Mouse (Mus musculus): ENCODE results near the gene Gas2l1. TPM values are rescaled to one million over a fixed set of nuclear protein-coding genes. Genes with fewer than 3 reads are reported as not detected.

Gene Gas2l1
- total and polyA plus RNA-seq, 2 experiments from 2014 or later = 11.5 to 28.5 TPM

GRCm38 (mm10) chr11:5101641-5102040, 36.5 kb upstream of the Gas2l1 start:
- no peak overlapping the region for H3K4me3 ChIP-seq (ENCODE audit: low read depth, low read length)
- H3K36me3 ChIP-seq (replicated peaks; ENCODE audit: control insufficient read depth, insufficient read depth, low read length) = peaks cover 24% of the 10 kb centered on the region; the same call in 1 of the 2 replicates
- no peak overlapping the region for H3K4me2 ChIP-seq (ENCODE audit: low read depth, low read length)
- no peaks in the 10 kb centered on the region for H3K27me3 ChIP-seq (ENCODE audit: control insufficient read depth, insufficient read depth, low read length)
- no peak overlapping the region for H3K27ac ChIP-seq (ENCODE audit: low read depth)
- H3K4me1 ChIP-seq (ENCODE audit: control insufficient read depth, insufficient read depth) = peaks cover 18% of the 10 kb centered on the region
- 79% methylated on average over 6 of the region's 6 CpGs for WGBS
- H3K9ac ChIP-seq (replicated peaks; ENCODE audit: low read depth, low read length) = no peak overlapping the region
- TF ChIP-seq CTCF (IDR thresholded peaks at IDR 0.05; ENCODE audit: low read depth) (no peak), EP300 (IDR thresholded peaks at IDR 0.05; ENCODE audit: low read depth) (no peak)
- DNase-seq (ENCODE audit: low spot score) = no peak
- ATAC-seq (ENCODE audit: insufficient read depth, low read depth) = no peak
- H3K9me3 ChIP-seq (replicated peaks; ENCODE audit: control insufficient read depth, low read length) = no peaks in the 10 kb centered on the region

DNA sequence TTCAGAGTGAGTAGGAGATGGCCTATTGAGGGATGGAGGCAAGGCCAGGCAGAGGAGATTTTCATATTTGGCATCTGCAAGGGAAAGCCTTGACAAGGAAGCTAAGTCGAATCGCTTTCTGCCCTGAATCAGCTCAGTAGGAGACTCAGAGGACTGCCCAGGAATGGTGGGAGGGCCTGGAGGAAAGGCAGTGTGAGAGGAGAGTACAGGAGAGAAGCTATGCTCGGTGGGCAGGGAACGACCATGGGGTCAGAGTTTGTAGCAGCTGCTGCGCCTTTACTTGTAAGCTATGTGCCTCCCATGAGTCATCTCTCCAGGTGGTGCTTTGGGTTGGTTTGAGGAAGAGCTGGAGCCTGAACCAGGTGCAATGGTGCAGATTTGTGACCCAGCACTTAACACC, 35.7 kb upstream of the Gas2l1 start:
- peaks cover 24% of the 10 kb centered on the region; the same call in 1 of the 2 replicates for H3K36me3 ChIP-seq (replicated peaks; ENCODE audit: control insufficient read depth, insufficient read depth, low read length)
- peaks cover 26% of the 10 kb centered on the region for H3K4me1 ChIP-seq (ENCODE audit: control insufficient read depth, insufficient read depth)
- no peaks in the 10 kb centered on the region for H3K27me3 ChIP-seq (ENCODE audit: control insufficient read depth, insufficient read depth, low read length)
- H3K4me3 ChIP-seq (ENCODE audit: low read depth, low read length) = peak overlapping the region; percentile 95; the same call in 1 of the 2 replicates
- H3K9me3 ChIP-seq (replicated peaks; ENCODE audit: control insufficient read depth, low read length) = no peaks in the 10 kb centered on the region
- ATAC-seq (ENCODE audit: insufficient read depth, low read depth) = no peak
- H3K9ac ChIP-seq (replicated peaks; ENCODE audit: low read depth, low read length) = peak overlapping the region; percentile 96; the same call in 1 of the 2 replicates
- TF ChIP-seq EP300 (IDR thresholded peaks at IDR 0.05; ENCODE audit: low read depth) = no peak
- H3K4me2 ChIP-seq (ENCODE audit: low read depth, low read length) = peak overlapping the region; percentile 67
- DNase-seq (ENCODE audit: low spot score) = no peak
- H3K27ac ChIP-seq (ENCODE audit: low read depth) = no peak overlapping the region
- WGBS = 58% methylated on average over 5 of the region's 5 CpGs

DNA sequence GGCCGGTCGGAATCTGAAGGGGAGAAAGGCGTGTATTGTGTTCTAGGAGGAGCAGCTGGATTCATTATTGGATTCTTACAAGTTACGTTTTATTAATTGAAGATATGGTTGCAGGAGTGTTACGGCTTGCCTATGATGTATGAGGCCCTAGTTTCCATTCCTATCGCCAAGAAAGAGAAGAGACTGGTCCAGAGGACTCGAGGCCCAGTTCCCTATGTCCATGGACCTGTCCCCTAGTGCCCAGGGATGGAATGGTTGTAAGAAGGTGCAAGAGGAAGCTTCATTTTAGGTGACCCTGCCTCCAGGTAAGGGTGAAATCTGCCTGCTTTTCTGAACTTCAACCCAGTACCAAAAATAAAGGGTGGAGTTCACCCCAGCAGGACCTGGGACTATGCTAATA, 35.2 kb upstream of the Gas2l1 start:
- Histone ChIP-seq H3K27ac (ENCODE audit: low read depth) (peak overlapping the region; percentile 95), H3K9me3 (replicated peaks; ENCODE audit: control insufficient read depth, low read length) (no peaks in the 10 kb centered on the region), H3K27me3 (ENCODE audit: control insufficient read depth, insufficient read depth, low read length) (no peaks in the 10 kb centered on the region), H3K36me3 (replicated peaks; ENCODE audit: control insufficient read depth, insufficient read depth, low read length) (peaks cover 24% of the 10 kb centered on the region; the same call in 1 of the 2 replicates), H3K4me1 (ENCODE audit: control insufficient read depth, insufficient read depth) (peaks cover 28% of the 10 kb centered on the region), H3K9ac (replicated peaks; ENCODE audit: low read depth, low read length) (peak overlapping the region; percentile 96), H3K4me2 (ENCODE audit: low read depth, low read length) (peak overlapping the region; percentile 67), H3K4me3 (ENCODE audit: low read depth, low read length) (peak overlapping the region; percentile 95)
- TF ChIP-seq EP300 (IDR thresholded peaks at IDR 0.05; ENCODE audit: low read depth) (no peak), CTCF (IDR thresholded peaks at IDR 0.05; ENCODE audit: low read depth) (no peak)
- ATAC-seq (ENCODE audit: insufficient read depth, low read depth) (no peak), DNase-seq (ENCODE audit: low spot score) (no peak)
- WGBS = under 1% methylated on average over 7 of the region's 7 CpGs

DNA sequence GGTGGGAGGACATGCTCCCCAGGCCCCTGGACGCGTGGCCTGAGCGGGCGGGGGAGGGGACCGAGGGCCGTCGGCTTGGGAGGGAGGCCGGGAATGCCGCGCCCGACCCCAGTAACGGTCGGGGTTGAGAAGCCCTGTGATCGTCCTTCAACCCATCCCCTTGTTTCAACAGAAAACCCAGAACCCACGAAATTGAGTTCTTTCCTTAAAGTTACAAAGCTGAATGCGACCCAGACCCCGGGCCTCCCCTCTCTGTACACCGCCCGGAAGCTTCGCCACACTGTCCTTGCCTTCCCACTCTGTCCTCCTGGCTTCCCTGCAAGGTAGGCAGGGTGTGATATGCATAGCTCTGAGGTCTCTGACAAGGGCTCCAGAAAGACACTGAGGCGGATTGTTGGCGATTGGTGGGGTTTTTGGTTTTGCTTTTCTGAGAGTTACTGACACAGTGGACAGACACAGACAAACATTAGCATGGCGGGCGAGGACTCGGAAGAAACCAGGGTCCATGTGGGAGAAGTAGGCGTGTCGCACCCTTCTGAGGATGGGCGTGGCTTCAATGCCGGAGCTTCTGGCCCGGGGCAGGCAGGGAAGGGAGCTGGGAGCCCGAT, 34.6 kb upstream of the Gas2l1 start:
- peak; percentile 71 for ATAC-seq (ENCODE audit: insufficient read depth, low read depth)
- Histone ChIP-seq H3K27ac (ENCODE audit: low read depth) (peak overlapping the region; percentile 95), H3K4me1 (ENCODE audit: control insufficient read depth, insufficient read depth) (peaks cover 28% of the 10 kb centered on the region), H3K4me3 (ENCODE audit: low read depth, low read length) (peak overlapping the region; percentile 95), H3K9me3 (replicated peaks; ENCODE audit: control insufficient read depth, low read length) (no peaks in the 10 kb centered on the region), H3K4me2 (ENCODE audit: low read depth, low read length) (peak overlapping the region; percentile 67), H3K36me3 (replicated peaks; ENCODE audit: control insufficient read depth, insufficient read depth, low read length) (peaks cover 19% of the 10 kb centered on the region; the same call in 1 of the 2 replicates), H3K9ac (replicated peaks; ENCODE audit: low read depth, low read length) (peak overlapping the region; percentile 96), H3K27me3 (ENCODE audit: control insufficient read depth, insufficient read depth, low read length) (no peaks in the 10 kb centered on the region)
- under 1% methylated on average over 30 of the region's 31 CpGs for WGBS
- TF ChIP-seq EP300 (IDR thresholded peaks at IDR 0.05; ENCODE audit: low read depth) (no peak), CTCF (IDR thresholded peaks at IDR 0.05; ENCODE audit: low read depth) (no peak)
- peak; percentile 90 for DNase-seq (ENCODE audit: low spot score)

DNA sequence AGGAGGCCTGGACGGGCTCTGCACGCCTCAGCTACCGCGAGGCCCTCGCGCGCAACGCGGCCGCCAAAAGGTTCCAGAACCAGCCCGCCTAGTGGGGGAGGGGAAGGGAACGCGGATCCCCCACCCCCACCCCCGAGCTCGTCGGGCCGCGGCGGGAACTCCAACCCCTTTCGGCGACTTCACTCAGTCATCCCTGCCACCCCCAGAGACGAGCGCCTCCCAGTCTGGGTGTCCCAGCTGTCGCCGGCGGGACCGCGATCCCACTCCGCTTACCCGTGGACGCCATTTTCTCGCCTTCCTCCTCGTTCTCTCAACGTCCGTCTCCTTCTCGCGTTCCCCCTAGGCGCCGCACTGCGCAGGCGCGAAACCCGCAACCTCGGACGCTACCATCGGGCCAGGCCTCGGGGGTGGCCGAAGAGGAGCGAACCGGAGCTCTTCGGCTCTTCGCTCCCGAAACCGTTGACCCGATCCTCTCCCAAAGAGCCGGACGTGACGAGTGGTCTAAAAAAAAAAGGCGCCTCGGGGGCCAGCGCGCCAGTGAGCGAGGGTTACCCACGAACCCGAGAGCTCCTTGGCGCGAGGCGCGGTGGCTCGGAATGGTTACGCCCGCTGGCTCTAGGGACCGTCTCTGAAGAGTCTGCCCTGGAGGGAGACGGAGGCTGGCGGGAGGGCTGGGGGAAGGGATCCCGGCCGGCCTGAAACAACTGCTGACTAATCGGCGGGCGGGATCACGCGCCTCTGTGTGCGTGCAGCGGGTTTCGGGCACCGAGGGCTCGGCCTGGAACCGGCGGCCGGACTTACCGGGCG, 33.8 kb upstream of the Gas2l1 start, which contains the start of the genes Rhbdd3 and Ewsr1:
Gene Rhbdd3 (plus strand): TSS at position 191 of the 807 bp plus-strand sequence.
Gene Ewsr1 (minus strand): TSS at position 531 of the 807 bp plus-strand sequence.
- Histone ChIP-seq H3K36me3 (replicated peaks; ENCODE audit: control insufficient read depth, insufficient read depth, low read length) (peaks cover 12% of the 10 kb centered on the region), H3K27me3 (ENCODE audit: control insufficient read depth, insufficient read depth, low read length) (no peaks in the 10 kb centered on the region), H3K27ac (ENCODE audit: low read depth) (peak within 1 kb of the TSS; percentile 95), H3K9me3 (replicated peaks; ENCODE audit: control insufficient read depth, low read length) (no peaks in the 10 kb centered on the region), H3K4me1 (ENCODE audit: control insufficient read depth, insufficient read depth) (peaks cover 28% of the 10 kb centered on the region), H3K4me3 (ENCODE audit: low read depth, low read length) (peak within 1 kb of the TSS; percentile 95), H3K9ac (replicated peaks; ENCODE audit: low read depth, low read length) (peak within 1 kb of the TSS; percentile 96), H3K4me2 (ENCODE audit: low read depth, low read length) (peak within 1 kb of the TSS; percentile 91)
- ATAC-seq (ENCODE audit: insufficient read depth, low read depth) (peak; percentile 87), DNase-seq (ENCODE audit: low spot score) (peak; percentile 92)
- under 1% methylated on average over 79 of the region's 92 CpGs for whole genome bisulfite sequencing
- TF ChIP-seq EP300 (IDR thresholded peaks at IDR 0.05; ENCODE audit: low read depth) (no peak; the same call in 1 of the 2 replicates), CTCF (IDR thresholded peaks at IDR 0.05; ENCODE audit: low read depth) (no peak)
